Mouse (Mus musculus) heart, adult 2 months (tissue): ENCODE data around the gene Rpl6.

Source experiments
- CTCF ChIP-seq: fragments of 200-600 bp; IDR thresholded peaks from 2 replicates; pipeline ENCODE4 v1.8.1; 2022; ENCODE audit warnings: antibody characterized with exemption, mild to moderate bottlenecking, moderate library complexity
- EP300 ChIP-seq: fragments of 200-500 bp; IDR thresholded peaks from 2 replicates; pipeline ENCODE4 v1.6.1; 2011; ENCODE audit warnings: low read depth, low read length, control low read depth; ENCODE audit not compliant: insufficient read depth

GRCm38 (mm10) chr5:121194173-121194572, 10.1 kb upstream of the Rpl6 start:
- TF ChIP-seq CTCF (no peak), EP300 (no peak)
